Mouse (Mus musculus): ENCODE measurements around the gene Btbd9.

Gene Btbd9

GRCm38 (mm10) chr17:30604296-30604695, 28.0 kb upstream of the Btbd9 start:
- DNase-seq (ENCODE audit: low read depth in 2 of 2, low spot score in 2 of 2), result no peak

- no peak for DNase-seq (ENCODE audit: low read depth in 2 of 2, low spot score in 2 of 2)
These were observed 25.9 kb upstream of the Btbd9 start for GRCm38 (mm10) chr17:30602175-30602574.

- DNase-seq (ENCODE audit: low read depth in 2 of 2, low spot score in 2 of 2), result no peak
These were observed 22.0 kb upstream of the Btbd9 start for GRCm38 (mm10) chr17:30598300-30598699.

GRCm38 (mm10) chr17:30597786-30598185, 21.5 kb upstream of the Btbd9 start:
- DNase-seq (ENCODE audit: low read depth in 2 of 2, low spot score in 2 of 2), result no peak

GRCm38 (mm10) chr17:30594846-30595245, 18.6 kb upstream of the Btbd9 start:
- DNase-seq (ENCODE audit: low read depth in 2 of 2, low spot score in 2 of 2), result no peak

GRCm38 (mm10) chr17:30594407-30594806, 18.1 kb upstream of the Btbd9 start:
- no peak for DNase-seq (ENCODE audit: low read depth in 2 of 2, low spot score in 2 of 2)

- DNase-seq (ENCODE audit: low read depth in 2 of 2, low spot score in 2 of 2), result peak; percentile 51 to 68
These were observed 14.3 kb upstream of the Btbd9 start for GRCm38 (mm10) chr17:30590417-30591198.

GRCm38 (mm10) chr17:30583258-30584001, 7.1 kb upstream of the Btbd9 start:
- no peak for DNase-seq (ENCODE audit: low read depth in 2 of 2, low spot score in 2 of 2)

- no peak for DNase-seq (ENCODE audit: low read depth in 2 of 2, low spot score in 2 of 2)
These were observed 6.0 kb upstream of the Btbd9 start for GRCm38 (mm10) chr17:30582313-30582712.

GRCm38 (mm10) chr17:30581201-30581600, 4.9 kb upstream of the Btbd9 start:
- DNase-seq (ENCODE audit: low read depth in 2 of 2, low spot score in 2 of 2), result no peak

- no peak for DNase-seq (ENCODE audit: low read depth in 2 of 2, low spot score in 2 of 2)
These were observed 4.5 kb upstream of the Btbd9 start for GRCm38 (mm10) chr17:30580781-30581180.

- DNase-seq (ENCODE audit: low read depth in 2 of 2, low spot score in 2 of 2), result peak; percentile 15
These were observed 658 bp upstream of the Btbd9 start for GRCm38 (mm10) chr17:30576946-30577345.

- DNase-seq (ENCODE audit: low read depth in 2 of 2, low spot score in 2 of 2), result peak; percentile 60 to 65
These were observed 975 bp downstream of the Btbd9 start for GRCm38 (mm10) chr17:30575121-30575904.

GRCm38 (mm10) chr17:30574783-30575075, 1.6 kb downstream of the Btbd9 start:
- DNase-seq (ENCODE audit: low read depth in 2 of 2, low spot score in 2 of 2), result no peak

- DNase-seq (ENCODE audit: low read depth in 2 of 2, low spot score in 2 of 2), result no peak
These were observed 2.1 kb downstream of the Btbd9 start for GRCm38 (mm10) chr17:30573990-30574782.

- DNase-seq (ENCODE audit: low read depth in 2 of 2, low spot score in 2 of 2), result no peak
These were observed 5.3 kb downstream of the Btbd9 start for GRCm38 (mm10) chr17:30570971-30571370.

- no peak for DNase-seq (ENCODE audit: low read depth in 2 of 2, low spot score in 2 of 2)
These were observed 6.1 kb downstream of the Btbd9 start for GRCm38 (mm10) chr17:30570173-30570572.

- no peak for DNase-seq (ENCODE audit: low read depth in 2 of 2, low spot score in 2 of 2)
These were observed 7.8 kb downstream of the Btbd9 start for GRCm38 (mm10) chr17:30568473-30568872.

GRCm38 (mm10) chr17:30564971-30565370, 11.3 kb downstream of the Btbd9 start:
- no peak for DNase-seq (ENCODE audit: low read depth in 2 of 2, low spot score in 2 of 2)

- DNase-seq (ENCODE audit: low read depth in 2 of 2, low spot score in 2 of 2), result no peak
These were observed 11.9 kb downstream of the Btbd9 start for GRCm38 (mm10) chr17:30564407-30564806.

- no peak for DNase-seq (ENCODE audit: low read depth in 2 of 2, low spot score in 2 of 2)
These were observed 12.7 kb downstream of the Btbd9 start for GRCm38 (mm10) chr17:30563484-30564075.

All from CD8-positive naive resting alpha-beta T cell, adult 2 months (primary cell).